Mouse (Mus musculus): Measurements from ENCODE around the gene Coro6. TPM values are rescaled to one million over a fixed set of nuclear protein-coding genes. Genes with fewer than 3 reads are reported as not detected.
A peak's percentile ranks its signal among the peaks of the same experiment; 100 is the strongest.

Coro6 gene
- polyA plus RNA-seq, 1 experiment: 7.9 TPM

DNA sequence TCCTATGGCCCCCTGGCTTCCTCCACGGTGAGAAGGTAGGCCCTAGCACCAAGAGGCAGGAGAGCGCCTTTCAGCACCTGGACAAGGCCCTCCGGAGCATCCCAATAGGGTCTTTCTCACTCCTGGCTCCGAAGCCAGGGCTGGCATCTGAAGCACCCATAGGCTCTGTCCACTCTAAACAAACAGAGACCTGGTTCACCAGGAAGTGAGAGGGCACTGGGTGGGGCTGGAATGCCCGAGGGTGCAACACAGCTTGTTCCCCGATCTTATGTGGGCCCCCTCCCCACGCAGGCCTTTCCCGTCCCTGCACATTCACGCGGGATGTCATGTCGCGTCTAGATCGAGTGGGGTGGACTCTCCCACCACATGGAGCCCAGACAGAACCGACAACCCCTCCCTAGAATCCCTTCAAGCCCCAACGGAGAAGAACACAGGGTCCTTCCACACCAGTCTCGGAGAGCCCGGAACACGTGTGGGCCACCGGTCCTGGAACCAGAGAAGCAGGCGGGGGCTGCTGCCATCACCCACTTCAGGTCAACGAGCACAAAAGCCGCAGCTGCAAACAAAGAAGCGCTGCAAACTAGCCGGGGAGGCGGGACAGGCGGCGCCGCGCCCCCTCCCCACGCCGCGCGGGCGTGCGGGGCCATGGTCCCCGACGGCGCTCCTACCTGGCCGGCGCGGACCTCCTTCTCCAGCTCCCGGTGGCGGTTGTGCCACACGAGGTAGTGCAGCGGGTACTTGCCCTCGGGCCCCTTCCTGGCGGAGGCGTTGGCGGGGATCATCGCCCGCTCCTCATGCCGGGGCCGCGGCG, 26.8 kb downstream of the Coro6 start:
- H3K4me1 ChIP-seq (ENCODE audit: control insufficient read depth, insufficient read depth, low read length): peaks cover 11% of the 10 kb centered on the region
- 8% methylated on average over 55 of the region's 55 CpGs for WGBS
- no peaks in the 10 kb centered on the region for H3K27me3 ChIP-seq (replicated peaks; ENCODE audit: control insufficient read depth, insufficient read depth, low read length)
- H3K4me3 ChIP-seq (ENCODE audit: insufficient read depth, low read depth, low read length): peak overlapping the region; percentile 61
- no peaks in the 10 kb centered on the region for H3K36me3 ChIP-seq (ENCODE audit: control insufficient read depth, insufficient read depth, low read length)
- H3K27ac ChIP-seq (ENCODE audit: insufficient read depth, low read depth, low read length): no peak overlapping the region
- DNase-seq: no peak
- TF ChIP-seq POLR2A (IDR thresholded peaks at IDR 0.05; ENCODE audit: low read depth, low read length): no peak
- no peak for TF ChIP-seq CTCF (conservative IDR thresholded peaks at IDR 0.05; ENCODE audit: insufficient read depth, insufficient read length, low read depth, low read length)

DNA sequence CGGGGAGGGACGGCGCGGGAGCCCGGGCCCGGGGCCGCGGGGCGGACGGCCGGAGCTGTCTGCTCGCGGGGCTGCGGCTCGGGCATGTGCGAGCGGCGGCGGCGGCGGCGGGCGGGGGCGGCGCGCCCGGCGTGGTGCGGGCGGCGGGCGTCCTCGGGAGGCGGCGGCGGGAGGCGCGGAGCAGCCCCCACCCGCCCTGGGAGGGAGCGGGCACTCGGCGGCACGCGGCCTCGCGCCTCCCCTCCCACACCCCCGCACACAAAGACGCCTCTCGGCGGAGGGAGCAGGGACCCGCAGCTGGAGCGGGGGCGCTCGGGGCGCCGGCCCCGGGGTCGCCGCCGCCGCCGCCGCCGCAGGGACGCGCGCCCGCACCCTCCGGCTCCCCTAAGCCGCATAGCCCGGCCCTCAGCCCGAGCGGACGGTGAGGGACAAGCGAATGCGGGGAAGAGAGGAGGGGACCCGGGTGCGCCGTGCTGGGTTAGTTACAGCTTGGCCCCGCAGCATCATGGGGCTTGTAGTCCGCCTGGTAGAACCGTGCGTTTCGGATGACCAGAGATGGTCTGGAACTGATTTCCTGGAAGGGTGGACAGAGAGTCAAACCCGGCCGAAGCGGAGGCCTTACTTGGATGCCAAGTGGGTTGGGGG, 27.5 kb downstream of the Coro6 start, which contains the start of gene Ankrd13b:
Gene Ankrd13b, minus strand, starts transcription at position 88 of the 645 bp plus-strand sequence.
- peak within 1 kb of the TSS; percentile 61 for H3K4me3 ChIP-seq (ENCODE audit: insufficient read depth, low read depth, low read length)
- no peaks in the 10 kb centered on the region for H3K27me3 ChIP-seq (replicated peaks; ENCODE audit: control insufficient read depth, insufficient read depth, low read length)
- H3K36me3 ChIP-seq (ENCODE audit: control insufficient read depth, insufficient read depth, low read length): no peaks in the 10 kb centered on the region
- no peak for TF ChIP-seq POLR2A (IDR thresholded peaks at IDR 0.05; ENCODE audit: low read depth, low read length)
- TF ChIP-seq CTCF (conservative IDR thresholded peaks at IDR 0.05; ENCODE audit: insufficient read depth, insufficient read length, low read depth, low read length): no peak
- H3K4me1 ChIP-seq (ENCODE audit: control insufficient read depth, insufficient read depth, low read length): peaks cover 18% of the 10 kb centered on the region
- 4% methylated on average over 80 of the region's 87 CpGs for WGBS
- no peak within 1 kb of the TSS for H3K27ac ChIP-seq (ENCODE audit: insufficient read depth, low read depth, low read length)
- peak; percentile 81 for DNase-seq

DNA sequence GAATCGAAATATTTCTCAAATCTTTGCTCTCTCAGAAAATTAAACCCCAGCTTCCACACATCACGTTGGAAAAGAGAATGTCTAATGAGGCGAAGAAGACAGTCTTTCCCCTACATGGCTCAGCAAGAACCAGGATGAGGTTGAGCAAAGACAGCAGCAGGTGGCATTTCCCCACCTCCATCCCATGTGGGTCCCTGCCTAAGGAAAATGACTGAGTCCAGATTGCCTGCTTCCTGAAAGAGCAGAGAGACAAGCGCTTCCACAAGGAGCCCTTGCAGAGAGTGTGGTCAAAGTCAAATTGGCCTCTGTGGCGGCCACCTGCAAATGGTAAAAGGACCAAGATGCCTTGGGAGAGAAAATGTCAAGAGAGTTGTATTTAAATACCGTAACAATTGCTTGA, 28.2 kb downstream of the Coro6 start:
- TF ChIP-seq POLR2A (IDR thresholded peaks at IDR 0.05; ENCODE audit: low read depth, low read length): no peak
- no peak for TF ChIP-seq CTCF (conservative IDR thresholded peaks at IDR 0.05; ENCODE audit: insufficient read depth, insufficient read length, low read depth, low read length)
- H3K4me3 ChIP-seq (ENCODE audit: insufficient read depth, low read depth, low read length): no peak overlapping the region

DNA sequence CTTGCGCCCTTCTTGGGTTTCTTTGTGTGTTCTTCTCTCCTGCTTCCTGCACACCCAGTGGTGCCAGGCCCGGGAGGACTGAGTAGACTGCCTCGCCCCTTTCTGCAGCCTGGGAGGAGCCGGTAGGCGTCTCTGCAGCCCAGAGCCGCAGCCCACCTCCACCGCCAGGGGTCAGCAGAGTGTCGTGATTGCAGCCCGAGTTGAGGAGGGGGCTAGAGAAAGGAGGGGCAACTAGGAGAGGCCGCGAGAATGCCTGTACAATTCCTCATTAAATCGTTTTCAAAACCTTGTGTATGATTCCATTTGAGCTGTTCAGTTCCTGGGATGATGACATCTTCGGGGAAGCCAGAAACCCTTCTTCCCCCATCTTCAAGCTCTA, 28.9 kb downstream of the Coro6 start:
- peak overlapping the region; percentile 5; the same call in 1 of the 2 replicates for H3K4me3 ChIP-seq (ENCODE audit: insufficient read depth, low read depth, low read length)
- no peak overlapping the region for H3K27ac ChIP-seq (ENCODE audit: insufficient read depth, low read depth, low read length)
- WGBS: under 1% methylated on average over 13 of the region's 13 CpGs
- H3K36me3 ChIP-seq (ENCODE audit: control insufficient read depth, insufficient read depth, low read length): no peaks in the 10 kb centered on the region
- no peak for TF ChIP-seq POLR2A (IDR thresholded peaks at IDR 0.05; ENCODE audit: low read depth, low read length)
- peak; percentile 93 for TF ChIP-seq CTCF (conservative IDR thresholded peaks at IDR 0.05; ENCODE audit: insufficient read depth, insufficient read length, low read depth, low read length)
- peaks cover 24% of the 10 kb centered on the region for H3K4me1 ChIP-seq (ENCODE audit: control insufficient read depth, insufficient read depth, low read length)
- no peaks in the 10 kb centered on the region for H3K27me3 ChIP-seq (replicated peaks; ENCODE audit: control insufficient read depth, insufficient read depth, low read length)
- DNase-seq: peak; percentile 89

More for the DNA sequence above, 28.2 kb downstream of the Coro6 start:
- Histone ChIP-seq H3K36me3 (ENCODE audit: control insufficient read depth, insufficient read depth, low read length) (no peaks in the 10 kb centered on the region), H3K4me1 (ENCODE audit: control insufficient read depth, insufficient read depth, low read length) (peaks cover 24% of the 10 kb centered on the region), H3K27ac (ENCODE audit: insufficient read depth, low read depth, low read length) (no peak overlapping the region), H3K27me3 (replicated peaks; ENCODE audit: control insufficient read depth, insufficient read depth, low read length) (no peaks in the 10 kb centered on the region)
- DNase-seq: no peak
- 78% methylated on average over 6 of the region's 6 CpGs for WGBS

DNA sequence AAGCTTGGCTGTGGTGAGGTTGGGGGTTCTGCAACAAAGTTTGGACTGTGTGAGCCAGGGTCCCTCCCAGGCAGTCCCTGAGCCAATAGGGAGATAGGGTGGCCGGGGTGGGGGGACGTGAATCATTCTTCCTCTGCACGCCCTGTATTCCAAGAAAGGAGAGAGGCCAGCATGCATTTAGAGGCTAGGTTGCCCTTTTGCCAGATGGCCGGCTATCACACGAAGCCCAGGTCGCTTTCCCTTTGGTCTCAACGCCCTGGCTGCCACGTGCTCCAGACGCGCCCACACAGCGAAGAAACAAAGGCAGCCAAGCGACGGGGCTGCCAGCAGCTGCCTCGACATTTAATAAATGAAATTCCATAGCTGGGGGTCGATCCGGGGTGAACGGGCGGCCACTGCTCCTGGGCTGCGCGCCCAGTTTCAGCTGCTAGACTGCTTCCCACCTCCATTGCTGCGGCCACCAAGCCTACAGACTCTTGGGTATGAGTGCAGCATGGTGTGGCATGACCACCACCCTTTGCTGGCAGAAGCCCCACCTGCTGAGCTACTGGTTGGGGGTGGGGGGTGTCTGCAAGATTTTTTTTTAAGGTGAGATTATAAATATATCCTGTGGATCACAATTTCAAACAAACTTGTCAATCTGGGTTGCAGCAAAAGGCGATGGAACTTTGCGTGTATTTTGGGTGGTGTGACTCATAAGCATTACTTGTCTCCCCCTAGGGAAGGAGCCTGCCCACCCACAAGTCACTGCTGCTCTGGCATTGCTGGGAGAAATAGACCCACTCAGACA, 29.5 kb downstream of the Coro6 start:
- H3K27ac ChIP-seq (ENCODE audit: insufficient read depth, low read depth, low read length): no peak overlapping the region
- H3K4me1 ChIP-seq (ENCODE audit: control insufficient read depth, insufficient read depth, low read length): peaks cover 26% of the 10 kb centered on the region
- H3K36me3 ChIP-seq (ENCODE audit: control insufficient read depth, insufficient read depth, low read length): no peaks in the 10 kb centered on the region
- H3K27me3 ChIP-seq (replicated peaks; ENCODE audit: control insufficient read depth, insufficient read depth, low read length): no peaks in the 10 kb centered on the region
- TF ChIP-seq CTCF (conservative IDR thresholded peaks at IDR 0.05; ENCODE audit: insufficient read depth, insufficient read length, low read depth, low read length): no peak
- no peak for TF ChIP-seq POLR2A (IDR thresholded peaks at IDR 0.05; ENCODE audit: low read depth, low read length)
- peak overlapping the region; percentile 7; the same call in 1 of the 2 replicates for H3K4me3 ChIP-seq (ENCODE audit: insufficient read depth, low read depth, low read length)
- WGBS: 2% methylated on average over 23 of the region's 23 CpGs
- DNase-seq: peak; percentile 62

DNA sequence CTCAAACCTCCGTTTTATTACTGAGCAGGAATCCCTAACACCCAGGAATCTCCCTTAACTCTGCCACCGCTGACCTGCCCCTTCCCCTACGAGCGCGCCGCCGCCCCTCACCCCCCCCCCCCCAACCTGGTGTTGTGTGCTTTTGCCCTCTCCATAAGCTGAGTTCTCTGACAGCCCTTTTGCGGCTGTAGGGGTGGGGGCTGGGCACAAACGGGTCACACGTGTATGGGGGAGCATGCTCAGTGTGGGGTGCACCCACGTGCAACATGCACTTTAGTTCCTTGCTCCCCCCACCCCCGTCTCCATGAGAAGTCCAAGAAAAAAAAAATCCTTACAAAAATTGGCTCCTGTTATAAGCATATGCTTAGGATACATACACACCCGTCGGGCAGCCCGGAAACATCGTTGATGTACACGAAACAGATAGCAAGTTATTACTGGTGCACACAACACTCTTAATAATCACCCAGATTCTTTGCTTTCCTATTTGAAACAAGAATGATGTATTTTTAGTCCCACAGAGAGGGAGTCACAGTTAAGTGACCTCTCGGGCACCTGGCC, 30.2 kb downstream of the Coro6 start:
- peak overlapping the region; percentile 92 for H3K4me3 ChIP-seq (ENCODE audit: insufficient read depth, low read depth, low read length)
- TF ChIP-seq CTCF (conservative IDR thresholded peaks at IDR 0.05; ENCODE audit: insufficient read depth, insufficient read length, low read depth, low read length) (no peak), POLR2A (IDR thresholded peaks at IDR 0.05; ENCODE audit: low read depth, low read length) (no peak)
- no peaks in the 10 kb centered on the region for H3K36me3 ChIP-seq (ENCODE audit: control insufficient read depth, insufficient read depth, low read length)
- H3K27me3 ChIP-seq (replicated peaks; ENCODE audit: control insufficient read depth, insufficient read depth, low read length): no peaks in the 10 kb centered on the region
- H3K4me1 ChIP-seq (ENCODE audit: control insufficient read depth, insufficient read depth, low read length): peaks cover 26% of the 10 kb centered on the region
- WGBS: 2% methylated on average over 16 of the region's 18 CpGs
- DNase-seq: no peak
- peak overlapping the region; percentile 97 for H3K27ac ChIP-seq (ENCODE audit: insufficient read depth, low read depth, low read length)

Data from kidney, adult 2 months (tissue).